Mouse (Mus musculus) cerebellum, postnatal 4 days (tissue): ENCODE measurements around the gene Aen.

ENCODE experiments used
- DNase-seq, 2 experiments: peaks; one replicate each; pipeline ENCODE4 v3.0.0; 2022; ENCODE audit warnings: low spot score in 2 of 2, mixed read lengths in 1 of 2

Aen gene

DNA sequence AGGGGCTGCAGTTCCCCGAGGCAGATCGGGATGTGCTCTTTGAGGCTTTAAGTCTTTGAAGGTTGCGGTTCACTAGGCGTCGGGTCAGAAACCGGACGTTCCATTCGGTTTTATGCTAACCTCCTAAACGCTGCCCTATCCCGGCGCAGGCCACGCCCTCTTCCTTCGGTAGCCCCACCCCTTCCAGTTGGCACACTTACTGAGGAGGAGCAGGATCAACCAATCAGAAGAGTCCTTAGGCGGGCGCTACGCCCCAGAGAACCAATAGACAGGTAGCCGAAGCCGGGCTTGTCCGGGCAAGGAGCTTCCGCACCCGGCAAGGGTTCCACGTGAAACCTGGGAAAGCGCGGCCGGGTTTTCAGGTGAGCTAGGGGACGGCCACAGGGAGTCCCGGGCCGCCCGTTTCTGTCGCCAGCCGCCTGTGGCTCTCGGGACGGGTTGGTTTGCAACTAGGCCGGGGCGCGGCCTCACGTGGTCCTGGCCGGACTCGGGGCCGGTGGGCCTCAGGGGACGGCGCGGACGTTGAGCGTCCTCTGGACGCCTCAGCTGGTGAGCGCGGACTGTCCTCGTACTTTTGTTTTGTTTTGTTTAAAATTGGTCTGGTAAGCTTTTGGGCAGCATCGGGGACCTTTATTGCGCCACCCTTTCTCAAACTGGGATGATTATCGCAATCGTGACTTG lies at the start of gene Aen:
TSS of gene Aen (plus strand) at position 202 of the 681 bp plus-strand sequence.
- DNase-seq, result peak; percentile 89 to 95

DNA sequence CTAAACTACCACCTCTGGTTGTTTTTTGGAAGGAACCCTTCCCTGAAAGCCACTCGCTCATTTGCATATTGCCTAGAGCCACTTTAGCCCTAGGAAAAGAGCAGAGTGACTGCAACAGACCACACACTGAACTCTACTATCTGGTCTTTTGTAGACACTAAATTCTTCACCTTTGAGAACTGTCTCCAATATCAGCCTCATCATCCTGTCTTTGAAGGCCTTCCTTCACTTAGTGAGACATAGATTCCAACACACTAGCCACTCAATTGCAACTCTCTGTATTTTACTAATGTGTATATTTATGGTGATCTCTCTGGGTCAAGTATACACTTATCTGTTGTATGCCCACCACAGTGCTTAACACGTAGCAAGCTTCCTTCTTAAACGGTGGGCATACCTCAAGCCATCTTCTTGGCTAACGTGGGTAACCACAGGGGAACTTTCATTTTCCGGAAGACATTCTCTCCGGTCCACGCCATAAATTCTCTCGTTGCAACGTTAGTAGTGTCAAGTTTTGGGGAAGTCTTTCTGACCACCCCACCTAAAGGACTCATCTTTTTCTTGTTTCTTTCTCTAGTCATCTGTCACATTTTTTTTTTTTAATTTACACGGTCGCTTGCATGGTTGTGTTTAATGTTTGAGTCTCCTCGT lies 49.5 kb upstream of the Aen start:
- no peak for DNase-seq

DNA sequence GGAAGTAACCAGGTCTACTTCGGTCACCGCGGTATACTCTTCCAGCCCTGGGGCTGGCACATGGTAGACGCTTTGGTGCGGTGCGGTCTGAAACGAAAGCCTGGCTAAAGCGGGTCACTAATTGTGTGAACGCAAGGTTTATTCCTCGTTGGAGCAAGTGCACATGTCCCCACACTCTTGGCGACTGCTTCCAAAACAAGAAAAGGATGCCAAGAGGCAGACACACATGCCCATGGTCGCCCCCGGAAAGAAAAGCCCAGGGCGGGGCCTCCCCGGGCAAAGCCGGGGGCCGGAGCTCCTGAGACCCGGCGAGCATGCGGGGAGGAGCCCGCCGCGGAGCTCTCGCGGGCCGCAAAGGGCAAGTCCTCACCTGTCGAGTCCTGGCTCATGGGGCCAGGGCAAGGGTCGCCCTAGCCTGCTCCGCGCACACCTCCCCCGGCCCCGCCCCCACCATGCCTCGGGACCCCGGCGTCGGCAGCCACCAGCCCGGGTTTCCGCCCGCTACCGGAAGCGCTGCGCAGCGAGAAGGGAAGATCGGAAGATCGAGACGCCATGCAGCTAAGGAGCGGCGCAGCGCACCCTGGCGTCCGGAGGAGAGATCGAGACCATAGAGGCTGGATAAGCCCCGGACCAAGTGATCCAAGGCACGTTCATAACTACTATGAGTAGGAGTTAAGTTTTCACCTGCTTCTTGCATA lies 48.8 kb upstream of the Aen start, which contains the start of gene Det1:
TSS of gene Det1 (minus strand) at position 527 of the 698 bp plus-strand sequence.
- peak; percentile 81 to 91 for DNase-seq

DNA sequence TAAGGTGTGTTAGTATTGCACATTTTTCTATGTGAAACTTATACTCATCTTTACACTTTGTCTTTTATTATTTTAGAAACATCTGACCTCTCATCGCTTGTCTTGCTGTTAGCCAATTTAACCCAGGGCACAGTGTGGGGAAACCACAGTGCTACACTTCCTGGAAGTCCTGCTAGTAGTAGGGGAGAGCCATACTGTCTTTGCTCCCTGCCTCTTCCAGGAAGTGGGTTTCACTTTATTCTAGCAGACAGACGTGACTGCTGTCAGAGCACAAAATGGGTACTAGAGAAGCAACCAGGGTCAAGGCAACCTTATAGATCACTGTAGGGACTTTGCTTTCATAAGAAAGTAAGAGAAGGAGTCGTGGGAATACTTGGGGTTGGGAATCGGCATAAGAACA lies 41.6 kb upstream of the Aen start:
- DNase-seq, result no peak

DNA sequence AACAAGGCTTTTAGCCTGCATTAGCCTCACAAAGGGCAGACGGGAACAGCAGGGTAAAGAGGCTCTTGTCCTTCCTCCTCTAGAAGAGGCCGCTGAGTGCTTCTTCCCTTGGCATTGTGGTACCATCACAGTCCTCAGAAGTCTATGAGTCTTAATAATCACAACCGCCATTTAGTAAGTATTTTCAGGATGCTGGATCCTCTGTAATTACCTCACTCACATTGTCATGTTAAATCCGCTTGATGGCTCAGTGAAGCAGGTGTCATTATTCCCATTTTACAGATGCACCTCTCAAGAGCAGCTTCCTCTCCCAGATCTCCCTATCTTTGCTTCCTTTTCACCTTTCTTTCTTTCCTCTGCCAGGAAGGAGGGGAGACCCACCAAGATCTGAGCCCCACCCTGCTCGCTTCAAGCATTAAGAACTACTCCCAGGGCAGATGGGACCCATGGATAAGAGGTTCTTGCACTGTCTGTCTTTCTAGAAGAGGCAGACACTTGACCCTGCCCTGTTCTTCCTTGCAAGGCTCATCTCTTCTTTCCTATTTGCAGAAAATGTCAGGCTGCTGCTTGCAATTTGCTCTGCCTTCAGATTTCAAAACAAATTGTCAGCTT lies 40.5 kb upstream of the Aen start:
- no peak for DNase-seq

DNA sequence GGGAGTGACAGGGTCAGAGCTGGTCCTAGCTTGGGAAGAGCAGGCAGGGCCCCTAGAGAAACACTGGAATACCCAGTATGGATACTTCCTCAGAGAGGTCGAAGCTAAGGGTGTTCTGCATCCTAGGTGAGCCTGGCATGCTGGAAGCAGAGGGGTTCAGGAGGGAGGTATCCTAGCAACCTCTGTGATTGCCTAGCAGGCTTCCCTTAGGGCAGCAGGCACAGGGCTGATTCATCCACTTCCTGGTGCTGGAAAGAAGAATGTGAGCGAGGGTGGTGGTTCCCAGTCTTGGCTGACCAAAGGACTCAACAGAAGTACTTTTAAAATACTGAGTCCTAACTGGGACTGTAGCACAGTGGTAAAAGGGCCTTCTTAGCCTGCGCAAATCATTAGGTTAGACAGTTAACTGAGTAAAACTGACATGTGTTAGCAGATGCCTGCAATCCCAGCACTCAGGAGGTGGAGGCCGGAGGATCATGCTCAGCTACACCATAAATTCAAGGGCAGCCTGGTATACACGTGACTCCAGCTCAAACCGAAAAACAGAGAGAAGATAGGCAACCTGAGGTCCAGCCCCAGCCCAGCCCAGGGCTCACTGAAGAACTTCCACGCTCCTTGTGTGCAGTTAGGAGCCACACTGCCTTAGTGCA lies 31.7 kb upstream of the Aen start:
- no peak for DNase-seq

DNA sequence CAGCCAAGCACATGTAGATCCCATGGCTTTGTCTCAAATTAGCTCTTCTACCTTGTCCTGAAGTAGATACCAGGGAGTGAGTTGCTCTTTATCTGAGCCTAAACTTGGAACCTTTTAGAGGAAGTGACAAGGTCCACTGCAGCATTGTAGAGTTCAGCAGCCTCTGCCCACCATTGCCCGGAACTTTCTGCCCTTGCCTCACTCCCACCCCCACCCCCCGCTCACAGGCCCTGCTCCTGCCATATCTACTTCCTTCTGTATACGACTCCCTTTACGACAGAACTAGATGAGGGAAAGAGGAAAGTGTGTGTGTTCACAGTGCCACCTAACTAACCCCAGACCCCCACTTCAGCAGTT lies 31.2 kb upstream of the Aen start:
- DNase-seq, result no peak

DNA sequence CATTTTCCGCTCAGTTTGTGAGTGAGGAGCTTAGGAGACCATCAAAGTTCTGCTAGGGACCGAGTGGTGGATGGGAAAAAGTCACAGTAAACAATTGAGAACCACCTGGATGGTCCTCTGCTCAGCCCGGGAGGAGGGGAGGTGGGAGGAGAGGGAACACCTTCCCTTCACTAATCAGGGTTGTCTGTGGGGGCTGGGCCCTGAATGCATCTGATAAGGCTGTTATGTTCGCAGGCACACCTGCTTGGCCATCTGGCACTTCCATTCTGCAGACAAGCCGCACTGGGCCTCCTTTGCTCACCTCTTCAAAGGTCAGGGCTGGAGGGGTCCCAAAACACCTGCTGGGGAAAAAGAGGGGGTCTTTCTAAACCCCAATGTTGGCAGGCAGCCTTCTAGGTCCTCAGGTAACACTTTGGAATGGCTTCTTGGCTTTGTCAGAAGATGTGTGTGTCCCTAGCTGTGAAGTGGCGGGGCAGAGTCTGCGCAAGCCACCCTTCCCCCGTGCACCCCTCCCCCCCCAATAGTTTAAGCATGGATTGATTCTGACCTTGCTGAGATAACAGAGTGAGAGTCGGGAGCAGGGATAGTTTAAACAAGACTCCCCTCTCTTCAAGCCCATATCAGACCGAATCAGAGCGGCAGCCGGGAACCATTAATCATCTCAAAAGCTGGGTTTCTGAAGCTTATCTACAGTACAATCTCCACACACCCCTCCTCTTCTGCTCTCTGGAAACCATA lies 30.3 kb upstream of the Aen start:
- no peak for DNase-seq

DNA sequence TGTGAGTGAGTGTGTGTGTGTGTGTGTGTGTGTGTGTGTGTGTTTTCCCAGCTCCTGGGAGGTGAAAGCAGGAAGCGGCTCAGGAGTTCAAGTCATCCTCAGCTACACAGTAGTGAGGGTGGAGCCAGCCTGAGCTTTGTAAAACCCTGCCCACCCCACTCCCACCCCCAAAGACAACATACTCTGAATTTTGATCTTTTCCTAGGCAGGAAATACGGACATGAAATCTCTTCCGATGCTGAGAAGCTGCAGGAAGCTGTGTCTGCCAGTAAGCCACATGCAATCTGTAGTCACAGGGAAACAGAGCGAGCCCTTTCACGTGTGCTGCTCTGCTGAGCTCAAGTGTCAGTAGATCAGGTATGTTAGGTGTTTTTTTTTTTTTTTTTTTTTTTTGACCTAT lies 26.9 kb upstream of the Aen start:
- no peak for DNase-seq

DNA sequence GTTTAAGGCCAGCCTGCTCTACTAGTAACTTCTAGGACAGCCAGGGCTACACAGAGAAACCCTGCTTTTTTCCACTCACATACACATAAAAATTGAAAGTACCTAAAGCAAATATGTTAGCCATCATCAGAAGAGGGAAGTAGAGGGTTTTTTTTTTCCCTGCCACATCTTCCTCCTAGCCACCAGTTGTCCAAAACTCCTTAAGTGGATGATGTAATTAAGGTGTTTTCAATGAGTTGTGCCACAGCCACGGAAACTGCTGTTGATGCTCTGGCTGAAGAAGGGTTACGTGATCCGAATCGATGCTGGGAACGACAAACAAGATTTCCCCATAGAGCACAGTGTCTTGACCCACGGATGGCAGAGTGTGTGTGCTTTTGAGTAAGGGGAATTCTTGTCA lies 23.3 kb upstream of the Aen start:
- no peak for DNase-seq

DNA sequence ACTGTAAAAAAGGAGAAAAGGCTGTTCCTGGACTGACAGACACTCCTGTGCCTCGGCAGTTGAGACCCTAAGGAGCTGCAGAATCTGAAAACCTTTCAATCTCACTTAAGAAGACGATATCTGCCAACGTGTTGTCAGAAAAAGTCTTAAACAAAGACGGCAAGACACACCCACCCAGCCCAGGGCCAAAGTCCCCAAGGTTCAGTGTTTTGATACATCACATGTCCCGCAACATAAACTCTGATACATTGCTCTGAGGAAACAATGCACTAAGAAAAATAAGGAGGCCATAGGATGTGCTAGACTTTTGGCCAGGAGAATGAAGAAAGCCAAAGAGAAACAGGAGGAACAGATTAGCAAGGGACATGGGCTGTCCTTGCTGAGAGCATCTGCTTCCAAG lies 22.8 kb upstream of the Aen start:
- DNase-seq, result no peak

DNA sequence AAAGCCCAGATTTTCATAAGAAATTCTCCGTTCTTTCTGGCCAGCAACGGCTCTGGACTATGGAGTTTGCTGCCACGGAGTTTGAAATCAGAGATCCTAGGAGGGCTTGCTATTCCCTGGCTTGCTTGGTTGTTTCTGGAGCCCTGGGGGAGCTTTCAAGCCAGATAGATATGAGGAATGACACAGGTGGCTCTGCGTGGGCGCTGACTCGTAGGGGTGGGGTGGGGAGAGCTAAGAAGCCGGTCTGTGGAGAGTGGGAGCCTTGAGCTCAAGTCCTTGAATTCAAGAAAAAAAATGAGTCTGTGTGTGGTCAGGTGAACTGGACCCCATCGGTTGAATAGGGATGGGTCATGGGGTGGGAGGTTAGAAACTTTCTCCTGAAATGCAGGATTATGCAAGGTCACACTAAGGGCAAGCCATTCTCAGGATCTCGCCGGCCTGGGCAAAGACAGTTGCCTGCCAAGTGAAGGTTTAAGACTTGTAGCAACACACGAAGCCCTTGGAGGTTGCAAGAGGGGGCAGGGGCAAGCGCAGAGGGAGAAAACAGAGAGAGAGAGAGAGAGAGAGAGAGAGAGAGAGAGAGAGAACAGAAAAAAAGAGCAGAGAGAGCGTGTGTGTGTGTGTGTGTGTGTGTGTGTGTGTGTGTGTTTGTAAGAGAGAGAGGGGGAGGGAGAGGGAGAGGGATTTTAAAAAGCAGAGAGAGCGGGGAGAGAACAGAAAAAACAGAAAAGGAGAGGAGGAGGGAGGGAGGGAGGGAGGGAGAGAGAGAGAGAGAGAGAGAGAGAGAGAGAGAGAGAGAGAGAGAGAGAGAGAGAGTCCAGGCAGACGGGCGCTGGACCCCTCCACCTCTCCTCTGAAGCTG lies 13.8 kb upstream of the Aen start:
- DNase-seq, result no peak

DNA sequence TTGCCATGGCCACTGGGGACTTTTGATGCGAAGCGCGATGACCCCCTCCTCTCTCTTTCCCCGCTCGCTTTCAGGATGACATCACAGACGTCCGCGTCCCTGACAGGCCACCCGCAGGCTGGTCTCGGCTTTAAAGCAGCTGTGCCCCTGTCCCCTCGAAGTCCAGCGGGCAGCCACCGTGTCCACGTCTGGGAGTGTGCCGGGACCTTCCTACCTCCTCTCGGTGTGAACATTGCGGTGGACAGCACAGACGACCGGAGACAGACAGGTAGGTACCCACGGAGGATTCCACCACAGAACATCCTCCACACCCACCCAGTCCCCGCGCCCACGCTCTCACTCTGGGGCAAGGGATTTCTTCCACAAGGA lies 13.2 kb upstream of the Aen start:
- peak; percentile 32 to 42 for DNase-seq

DNA sequence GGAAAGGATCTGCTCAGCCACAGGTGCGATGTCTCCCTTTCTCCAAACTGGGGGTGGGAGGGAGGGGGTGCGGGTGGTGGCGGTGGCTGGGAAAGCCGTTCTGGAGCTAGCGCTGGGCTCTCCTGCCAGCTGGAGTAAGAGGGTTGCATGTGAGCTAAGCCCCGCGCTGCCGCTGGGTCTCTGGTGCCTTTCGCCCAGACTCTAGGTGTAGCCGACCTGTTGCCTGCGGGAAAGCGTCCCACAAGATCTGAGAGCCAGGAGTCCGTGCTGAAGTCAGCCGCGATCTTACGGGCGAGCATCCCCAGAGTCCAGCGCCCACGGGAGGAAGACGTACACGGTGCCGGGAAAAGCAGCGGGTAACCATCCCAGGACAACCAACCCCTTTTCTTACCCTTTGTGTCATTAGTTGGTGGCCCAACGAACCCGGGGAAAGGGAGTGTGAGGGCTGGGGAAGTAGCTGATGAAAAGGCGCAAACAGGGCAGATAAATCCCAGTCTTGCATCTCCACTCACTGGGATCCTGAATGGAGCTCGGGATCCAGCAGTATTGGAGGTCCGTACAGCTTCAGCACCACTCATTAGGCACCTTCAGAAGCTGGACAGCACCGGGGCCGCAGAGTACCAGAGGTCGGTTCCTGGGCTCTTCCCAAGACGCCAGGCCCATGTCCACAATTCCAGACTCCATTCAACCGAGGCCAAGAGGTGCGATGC lies 12.5 kb upstream of the Aen start:
- no peak for DNase-seq

DNA sequence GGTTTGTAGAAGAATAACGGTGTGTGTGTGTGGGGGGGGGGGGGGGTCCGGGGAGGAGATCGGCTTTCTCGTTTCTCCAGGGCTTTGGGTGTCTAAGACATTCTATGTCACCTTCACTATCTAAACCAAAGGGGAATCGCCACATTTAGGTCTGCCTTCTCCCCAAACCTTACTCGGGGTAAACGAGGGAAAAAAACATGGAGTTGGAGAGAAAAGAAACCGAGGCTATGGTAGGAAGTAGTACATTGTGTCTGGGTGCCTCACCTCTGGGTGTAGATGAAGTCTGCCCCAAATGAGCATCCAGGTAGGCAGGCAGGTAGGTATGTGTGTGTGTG lies 12.0 kb upstream of the Aen start:
- no peak for DNase-seq

DNA sequence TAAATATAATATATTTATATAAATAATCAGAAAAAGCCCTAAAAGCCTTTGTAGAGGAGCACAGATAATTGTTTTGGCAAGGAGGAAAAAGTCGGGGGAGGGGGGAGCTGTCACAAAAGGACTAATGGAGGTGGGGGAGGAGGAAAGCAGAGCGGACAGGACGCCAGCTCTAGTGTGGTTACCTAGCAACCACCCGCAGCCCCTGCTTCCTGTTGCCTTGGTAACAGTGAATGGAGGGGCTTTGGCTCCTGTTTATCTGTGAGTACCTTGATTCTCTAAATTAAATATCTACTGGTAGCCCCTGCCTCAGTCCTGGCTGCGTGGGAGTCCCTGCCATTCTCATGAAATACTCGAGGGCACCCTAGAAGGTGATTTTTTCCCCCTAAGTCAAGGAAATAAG lies 11.5 kb upstream of the Aen start:
- DNase-seq, result no peak

DNA sequence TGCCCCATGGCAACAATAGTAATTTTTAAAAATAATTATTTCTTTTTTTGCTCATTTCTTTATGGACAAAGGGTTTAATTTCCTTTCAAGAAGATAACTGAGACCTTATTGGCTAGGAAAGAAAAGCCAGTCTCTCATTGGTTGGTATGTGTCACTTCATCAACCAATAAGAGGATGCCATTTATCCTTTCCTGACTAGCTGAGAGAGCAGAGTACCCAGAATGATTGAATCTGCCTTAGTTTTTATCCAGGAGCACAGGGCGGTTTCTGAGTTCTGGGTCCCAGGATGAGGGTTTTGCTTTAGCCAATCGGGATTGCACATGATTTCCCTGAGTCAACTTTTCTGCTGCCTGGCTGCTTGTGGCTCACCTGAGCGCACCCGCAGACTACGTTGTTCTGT lies 10.2 kb upstream of the Aen start:
- DNase-seq, result no peak

DNA sequence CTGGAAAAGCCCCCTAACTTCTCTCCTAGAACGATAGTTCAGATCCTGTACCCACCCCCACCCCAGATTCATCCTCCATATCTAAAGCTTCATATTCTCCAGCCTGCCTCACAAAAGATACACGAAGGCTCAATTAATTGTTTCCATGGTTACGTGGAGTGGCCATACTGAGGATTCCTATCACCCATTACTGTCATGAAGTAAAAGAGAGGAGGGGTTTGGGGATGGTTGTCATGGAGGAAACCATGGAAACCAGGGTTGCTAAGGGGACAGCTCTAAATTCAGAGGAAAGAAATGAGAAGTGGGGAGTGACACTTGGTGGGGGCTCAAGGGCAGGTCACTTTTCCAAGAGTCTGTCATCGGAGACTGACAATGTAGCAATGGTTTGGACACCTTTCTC lies 9.2 kb upstream of the Aen start:
- no peak for DNase-seq

DNA sequence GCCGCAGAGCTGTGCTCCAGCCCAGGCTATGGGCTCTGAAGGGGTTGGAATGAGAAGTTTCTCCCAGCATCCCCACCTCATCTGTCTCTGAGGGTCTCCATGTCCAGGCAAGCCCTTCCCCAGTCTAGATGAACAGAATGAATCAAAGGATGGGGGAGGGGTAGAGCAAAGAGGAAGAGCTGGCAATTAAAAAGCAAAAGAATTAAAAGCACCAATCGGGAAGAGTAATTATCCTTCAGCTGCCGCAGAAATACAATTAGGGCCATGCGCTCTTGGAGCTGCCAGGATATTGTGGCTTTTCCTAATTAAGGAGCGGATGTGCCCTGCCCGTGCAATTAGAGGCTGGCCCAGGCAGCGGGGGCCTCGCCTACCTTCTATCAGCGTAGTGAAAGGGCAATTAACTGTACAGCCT lies 8.2 kb upstream of the Aen start:
- no peak for DNase-seq

DNA sequence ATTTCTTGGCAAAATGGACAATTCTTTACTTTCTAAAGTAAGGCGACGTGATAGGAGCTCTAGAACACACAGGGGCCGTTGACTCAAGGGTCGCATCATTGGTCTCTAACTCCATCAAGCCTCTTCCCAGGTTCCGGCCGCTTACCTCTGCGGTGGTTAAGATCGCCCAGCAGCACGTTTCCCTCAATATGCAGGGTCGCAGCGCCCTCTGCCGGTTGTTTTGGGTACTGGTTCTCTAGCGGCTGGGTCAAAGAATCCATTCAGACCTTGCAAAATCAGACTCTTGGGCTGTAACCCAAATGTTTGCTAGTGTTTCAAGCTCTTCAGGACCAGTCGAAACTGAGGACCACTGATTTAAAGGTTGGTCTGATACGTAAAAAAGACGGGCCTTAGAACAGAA lies 5.0 kb upstream of the Aen start:
- peak; percentile 95 to 97 for DNase-seq
